ENCODE assay signal across 11 mouse cellular contexts in the genomic region with DNA sequence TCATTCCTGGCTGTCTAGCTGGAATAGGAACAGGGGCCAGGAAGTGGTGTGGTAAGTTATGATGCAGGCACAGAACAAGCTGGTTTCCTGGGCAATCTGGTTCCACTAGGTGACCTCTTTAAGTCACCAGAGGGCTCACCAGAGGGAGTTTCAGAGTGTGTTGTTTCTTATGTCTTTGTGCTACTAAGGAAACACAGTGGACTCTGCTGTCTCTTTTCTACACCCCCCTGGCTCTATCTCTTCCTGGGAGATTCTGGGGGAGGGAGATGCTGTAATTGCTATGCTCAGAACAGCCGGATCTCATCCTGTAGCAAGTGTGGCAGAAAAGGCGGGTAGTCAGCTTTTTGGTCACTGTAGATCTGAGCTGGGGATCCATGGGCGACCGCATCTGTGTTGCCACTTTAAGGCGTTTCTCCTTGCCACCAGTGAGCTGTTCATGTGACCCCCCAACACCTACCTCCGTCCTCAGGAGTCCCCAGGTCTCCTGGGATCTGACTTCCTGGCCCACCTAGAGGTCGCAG. TPM values are rescaled to one million over a fixed set of nuclear protein-coding genes. Genes with fewer than 3 reads are reported as not detected.
A peak's percentile ranks its signal among the peaks of the same experiment; 100 is the strongest.
DNase-seq lines count a peak whose midpoint lies in the region; ATAC-seq lines count a peak whose summit lies in the region.
"Had no signal": no experiment of that assay in that cellular context is flagged by ENCODE, and none has a peak within 500 bp of the region (broad histone marks: within the 10 kb centered on the region; RNA-seq: fewer than 3 reads in every experiment).

No protein-coding gene starts in this region.

- H3K27ac ChIP-seq in stomach, embryonic 16.5 days (ENCODE audit: low read length) = peak overlapping the region; percentile 97
- H3K27ac ChIP-seq: neural tube, embryonic 12.5 days had no signal

- peak overlapping the region; percentile 38; the same call in 1 of the 2 replicates for H3K9ac ChIP-seq in stomach, embryonic 16.5 days (ENCODE audit: low read length)
- H3K9ac ChIP-seq: neural tube, embryonic 12.5 days had no signal

- H3K4me3 ChIP-seq in stomach, embryonic 16.5 days (replicated peaks; ENCODE audit: low read length) = no peak overlapping the region
- H3K4me3 ChIP-seq: erythroblast, embryonic 14.5 days; neural tube, embryonic 12.5 days had no signal

- no peaks in the 10 kb centered on the region for H3K27me3 ChIP-seq in stomach, embryonic 16.5 days (ENCODE audit: control insufficient read depth, insufficient read depth, low read length)
- H3K27me3 ChIP-seq: neural tube, embryonic 12.5 days had no signal

- no peaks in the 10 kb centered on the region for H3K9me3 ChIP-seq in stomach, embryonic 16.5 days (replicated peaks; ENCODE audit: control insufficient read depth, low read length)
- H3K9me3 ChIP-seq: neural tube, embryonic 12.5 days had no signal

- H3K4me2 ChIP-seq in stomach, embryonic 16.5 days (ENCODE audit: low read depth, low read length) = no peak overlapping the region
- H3K4me2 ChIP-seq: neural tube, embryonic 12.5 days had no signal

- WGBS in stomach, embryonic 16.5 days = 65% methylated on average over 7 of the region's 7 CpGs

- H3K36me3 ChIP-seq in stomach, embryonic 16.5 days (ENCODE audit: control insufficient read depth, insufficient read depth, low read length) = no peaks in the 10 kb centered on the region
- H3K36me3 ChIP-seq: neural tube, embryonic 12.5 days had no signal

- H3K4me1 ChIP-seq in stomach, embryonic 16.5 days (ENCODE audit: control insufficient read depth, insufficient read depth, low read length) = peaks cover 26% of the 10 kb centered on the region

- DNase-seq in gastrocnemius, postnatal 10 days = peak; percentile 2
- no peak for DNase-seq in gastrocnemius, adult 18-20 months (ENCODE audit: low spot score)
- DNase-seq in ovary, postnatal 10 days (ENCODE audit: low spot score) = peak; percentile 9
- no peak for DNase-seq in ovary, postnatal 36 days (ENCODE audit: low spot score)
- no peak for DNase-seq in embryo, embryonic 10.5 days (ENCODE audit: low spot score)
- DNase-seq in layer of hippocampus, adult 18-20 months (ENCODE audit: low spot score in 2 of 2) = no peak

- ATAC-seq in inflammation-experienced regulatory T-cells, adult 6 months = peak; percentile 32
- no peak for ATAC-seq in stomach, embryonic 16.5 days (ENCODE audit: insufficient read depth, low FRiP score)

RNA-seq across cellular contexts. Expression of gene Lsp1, which starts 9.6 kb away (rescaled TPM):
- total RNA-seq in gastrocnemius, postnatal 10 days (2021) = 10 to 100 TPM; 14.4 to 24.4 TPM
- total RNA-seq in gastrocnemius, adult 18-20 months (2021) = 10 to 100 TPM; 30.3 to 38.4 TPM
- 1,000 to 10,000 TPM; 1,183 to 1,943 (median 1,210) TPM for polyA plus RNA-seq in inflammation-experienced regulatory T-cells, adult 6 months (2017; shearing (Covaris generic))
- polyA plus RNA-seq in stomach, embryonic 16.5 days (2015; fragmentation: Nextera tagmentation; extraction: Ambion mirVana) = 216 and 235 TPM in 2 replicates
- 1 to 10 TPM; 2.6 to 3.1 TPM for total RNA-seq in layer of hippocampus, adult 18-20 months (2021)

RNA-seq across cellular contexts. Expression of gene Tnnt3, which starts 28.4 kb away (rescaled TPM):
- total RNA-seq in gastrocnemius, postnatal 10 days (2021) = over 10,000 TPM; 17,146 to 18,824 TPM
- over 10,000 TPM; 35,269 to 35,976 TPM for total RNA-seq in gastrocnemius, adult 18-20 months (2021)
- 1 to 10 TPM; 2.5 to 3.8 (median 2.8) TPM for polyA plus RNA-seq in inflammation-experienced regulatory T-cells, adult 6 months (2017; shearing (Covaris generic))
- 12.0 and 208 TPM in 2 replicates for polyA plus RNA-seq in stomach, embryonic 16.5 days (2015; fragmentation: Nextera tagmentation; extraction: Ambion mirVana)
- total RNA-seq in layer of hippocampus, adult 18-20 months (2021) = not detected
- polyA plus RNA-seq: erythroblast, embryonic 14.5 days had no signal

RNA-seq across cellular contexts. Expression of gene Tnni2, which starts 28.6 kb away (rescaled TPM):
- total RNA-seq in gastrocnemius, postnatal 10 days (2021) = over 10,000 TPM; 11,296 to 12,937 TPM
- total RNA-seq in gastrocnemius, adult 18-20 months (2021) = over 10,000 TPM; 19,257 to 20,060 TPM
- polyA plus RNA-seq in inflammation-experienced regulatory T-cells, adult 6 months (2017; shearing (Covaris generic)) = not detected
- 20.2 and 217 TPM in 2 replicates for polyA plus RNA-seq in stomach, embryonic 16.5 days (2015; fragmentation: Nextera tagmentation; extraction: Ambion mirVana)
- 1 to 10 TPM in 1 of 2 experiments, not detected in 1; 1.2 TPM for total RNA-seq in layer of hippocampus, adult 18-20 months (2021)
- polyA plus RNA-seq: erythroblast, embryonic 14.5 days had no signal

RNA-seq across cellular contexts. Expression of gene Syt8, which starts 35.6 kb away (rescaled TPM):
- total RNA-seq in gastrocnemius, postnatal 10 days (2021) = under 1 TPM in 1 of 2 experiments, not detected in 1; 0.36 TPM
- total RNA-seq in gastrocnemius, adult 18-20 months (2021) = not detected
- not detected for polyA plus RNA-seq in inflammation-experienced regulatory T-cells, adult 6 months (2017; shearing (Covaris generic))
- 31.1 and 50.1 TPM in 2 replicates for polyA plus RNA-seq in stomach, embryonic 16.5 days (2015; fragmentation: Nextera tagmentation; extraction: Ambion mirVana)
- total RNA-seq in layer of hippocampus, adult 18-20 months (2021) = not detected
- total RNA-seq: adrenal gland, postnatal 36 days had no signal
- polyA plus RNA-seq: erythroblast, embryonic 14.5 days had no signal

Comparison
In these comparisons a context has a peak if more than half of its experiments do, and no peak if none do; other contexts are left out.
1. DNase-seq: peak in gastrocnemius, postnatal 10 days (single experiment) and ovary, postnatal 10 days (single experiment); none in gastrocnemius, adult 18-20 months (single experiment), ovary, postnatal 36 days (single experiment), embryo, embryonic 10.5 days (single experiment) and layer of hippocampus, adult 18-20 months (0 of 2).
2. RNA of gene Tnnt3, which starts 28.4 kb away (total RNA-seq): 35,269 to 35,976 TPM in gastrocnemius, adult 18-20 months and 17,146 to 18,824 TPM in gastrocnemius, postnatal 10 days; not detected in layer of hippocampus, adult 18-20 months; every median in the first group is over 1,000 times any median in the second.
3. RNA of gene Tnni2, which starts 28.6 kb away (total RNA-seq): 19,257 to 20,060 TPM in gastrocnemius, adult 18-20 months and 11,296 to 12,937 TPM in gastrocnemius, postnatal 10 days; 1.2 TPM in layer of hippocampus, adult 18-20 months; every median in the first group is over 1,000 times any median in the second.